Mouse (Mus musculus) left cerebral cortex, postnatal 14 days (tissue): ENCODE data around the gene Gm17402. TPM values are rescaled to one million over a fixed set of nuclear protein-coding genes. Genes with fewer than 3 reads are reported as not detected.

Experiments used
- total RNA-seq, 2 experiments: library from RNA; stranded (reverse); gene quantifications; 2 replicates each; pipeline ENCODE4 v1.2.3; 2021

Gm17402 gene
- total RNA-seq, 2 experiments from 2014 or later, result not detected

Other genes with a start within 250 kb of the Gm17402 start
- gene Mlf1, start 1.1 kb downstream of the Gm17402 start, total RNA-seq, result 1 to 10 TPM; 1.3 to 1.9 TPM
- 10 to 100 TPM; 47.6 to 51.4 TPM for gene Gfm1, start 54.9 kb upstream of the Gm17402 start, total RNA-seq
- gene Lxn, start 88.8 kb upstream of the Gm17402 start, total RNA-seq, result 10 to 100 TPM; 36.6 to 48.8 TPM
- 1 to 10 TPM; 2.0 to 2.1 TPM for gene Rarres1, start 140.4 kb upstream of the Gm17402 start, total RNA-seq
- 10 to 100 TPM; 36.7 to 40.8 TPM for gene Mfsd1, start 207.6 kb upstream of the Gm17402 start, total RNA-seq